Mouse (Mus musculus): ENCODE data around the gene P2rx6. TPM values are rescaled to one million over a fixed set of nuclear protein-coding genes. Genes with fewer than 3 reads are reported as not detected.

The P2rx6 gene
- polyA plus RNA-seq (2021; fragmentation: Nextera tagmentation): 1.1 and 1.3 TPM in 2 replicates
- long read RNA-seq, experiment 1, partial matches to known transcripts: 1 of 7 reads
- long read RNA-seq, experiment 1, other reads (novel, unspliced or antisense): 5 of 7 reads
- long read RNA-seq, experiment 2, partial matches to known transcripts: 0 of 1 reads
- long read RNA-seq, experiment 2, other reads (novel, unspliced or antisense): 0 of 1 reads

DNA sequence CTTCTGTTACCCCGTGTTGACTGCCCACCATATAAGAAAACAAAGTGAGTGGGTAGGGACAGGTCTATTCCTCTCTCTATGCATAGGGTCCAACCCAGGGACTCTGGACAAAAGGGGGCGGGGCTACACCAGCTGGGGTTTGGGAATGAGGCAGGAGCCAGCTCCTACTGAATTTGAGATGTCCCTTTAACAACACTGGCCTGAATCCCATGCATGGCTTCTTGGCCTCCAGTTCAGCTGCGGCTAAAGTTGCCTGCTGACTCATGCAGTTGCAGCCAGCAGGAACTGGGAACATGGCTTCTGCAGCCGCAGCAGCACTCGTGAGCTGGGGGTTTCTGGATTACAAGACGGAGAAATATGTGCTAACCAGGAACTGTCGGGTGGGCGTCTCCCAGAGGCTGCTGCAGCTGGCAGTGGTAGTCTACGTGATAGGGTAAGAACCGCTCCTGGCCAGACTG is at the start of gene P2rx6:
Gene P2rx6 (plus strand): TSS at position 135 of the 458 bp plus-strand sequence.

DNA sequence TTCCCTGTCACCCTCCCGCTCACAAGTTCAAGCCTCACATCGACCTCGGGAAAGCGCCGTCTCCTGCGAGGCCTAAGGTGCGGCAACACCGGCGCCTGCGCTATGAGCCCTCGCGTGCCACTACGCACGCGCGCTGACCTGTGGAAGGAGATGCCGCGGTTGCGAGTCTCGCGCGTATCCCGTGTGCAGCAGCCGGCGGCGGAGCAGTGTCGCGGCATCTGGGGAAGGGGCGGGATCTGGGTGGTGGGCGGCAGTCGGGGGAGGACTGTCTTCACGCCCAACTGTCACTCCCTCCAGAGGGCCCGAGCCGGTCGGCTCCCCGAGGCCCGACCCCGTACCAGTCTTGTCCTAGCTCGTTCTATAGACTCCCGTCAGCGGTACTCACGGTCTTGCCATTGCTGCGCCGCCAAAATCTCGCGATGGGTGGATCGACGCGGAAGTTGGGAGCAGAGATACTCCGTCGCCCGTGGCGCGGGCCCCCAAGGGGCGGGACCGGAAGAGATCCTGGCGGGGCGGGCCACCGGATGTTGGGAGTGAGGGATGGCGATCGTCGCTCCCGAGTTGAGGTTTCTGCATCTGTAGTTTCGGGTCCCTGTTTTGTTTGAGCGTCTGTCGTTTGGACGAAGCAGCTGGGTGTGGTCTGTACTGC is 30.9 kb upstream of the P2rx6 start, which contains the start of gene Thap7:
Gene Thap7 (minus strand): TSS at position 497 of the 649 bp plus-strand sequence.

DNA sequence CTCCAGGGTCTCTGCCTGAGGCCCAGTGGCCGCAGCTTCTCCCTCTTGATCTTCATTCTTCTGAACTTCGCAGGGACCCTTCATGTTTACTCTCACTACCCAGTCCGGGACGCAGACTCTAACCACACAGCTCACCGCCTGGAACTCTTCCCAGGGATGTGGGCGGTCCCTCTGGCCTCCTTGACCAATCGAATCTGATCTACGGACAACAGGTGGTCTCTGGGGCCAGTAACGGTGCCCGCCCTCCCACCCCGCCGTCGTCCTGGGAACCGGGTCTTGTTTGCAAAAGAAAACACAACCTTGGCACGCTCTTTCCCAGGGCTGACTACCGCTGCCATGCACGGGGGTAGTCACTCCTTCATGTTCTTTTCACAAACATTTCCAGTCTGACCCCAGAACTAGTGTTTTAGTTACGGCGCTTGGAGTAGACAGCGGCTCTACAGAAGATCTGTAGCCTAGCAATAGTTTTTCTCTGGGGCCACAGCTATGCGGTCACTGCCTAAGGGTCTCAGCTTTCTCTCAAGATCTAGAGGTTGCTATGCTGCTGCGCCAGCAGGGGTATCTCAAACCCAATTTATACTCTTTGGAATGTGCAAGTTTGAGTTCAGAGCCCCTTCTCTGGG is 446 bp upstream of the P2rx6 start, which contains the start of gene Lrrc74b:
Gene Lrrc74b (minus strand): TSS at position 120 of the 623 bp plus-strand sequence.

DNA sequence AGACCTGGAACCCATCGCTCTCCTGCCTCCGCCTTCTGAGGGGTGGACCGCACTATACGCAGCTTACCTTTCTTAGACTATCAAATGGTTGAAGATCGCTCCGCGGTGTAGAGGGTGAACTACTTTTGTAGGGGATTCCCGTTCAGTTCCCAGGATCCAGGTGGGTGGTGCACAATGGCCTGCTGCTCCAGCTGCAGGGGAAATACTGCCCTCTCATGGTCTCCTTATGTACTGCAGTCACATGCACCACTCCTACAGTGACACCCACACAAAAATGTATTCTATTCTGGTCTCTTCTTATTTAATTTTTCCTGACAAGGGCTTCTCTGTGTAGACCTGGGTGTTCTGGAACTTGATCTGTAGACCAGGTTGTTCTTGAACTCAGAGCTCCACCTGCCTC is 21.4 kb downstream of the P2rx6 start, which contains the start of gene Slc7a4:
Gene Slc7a4 (minus strand): TSS at position 151 of the 400 bp plus-strand sequence.

DNA sequence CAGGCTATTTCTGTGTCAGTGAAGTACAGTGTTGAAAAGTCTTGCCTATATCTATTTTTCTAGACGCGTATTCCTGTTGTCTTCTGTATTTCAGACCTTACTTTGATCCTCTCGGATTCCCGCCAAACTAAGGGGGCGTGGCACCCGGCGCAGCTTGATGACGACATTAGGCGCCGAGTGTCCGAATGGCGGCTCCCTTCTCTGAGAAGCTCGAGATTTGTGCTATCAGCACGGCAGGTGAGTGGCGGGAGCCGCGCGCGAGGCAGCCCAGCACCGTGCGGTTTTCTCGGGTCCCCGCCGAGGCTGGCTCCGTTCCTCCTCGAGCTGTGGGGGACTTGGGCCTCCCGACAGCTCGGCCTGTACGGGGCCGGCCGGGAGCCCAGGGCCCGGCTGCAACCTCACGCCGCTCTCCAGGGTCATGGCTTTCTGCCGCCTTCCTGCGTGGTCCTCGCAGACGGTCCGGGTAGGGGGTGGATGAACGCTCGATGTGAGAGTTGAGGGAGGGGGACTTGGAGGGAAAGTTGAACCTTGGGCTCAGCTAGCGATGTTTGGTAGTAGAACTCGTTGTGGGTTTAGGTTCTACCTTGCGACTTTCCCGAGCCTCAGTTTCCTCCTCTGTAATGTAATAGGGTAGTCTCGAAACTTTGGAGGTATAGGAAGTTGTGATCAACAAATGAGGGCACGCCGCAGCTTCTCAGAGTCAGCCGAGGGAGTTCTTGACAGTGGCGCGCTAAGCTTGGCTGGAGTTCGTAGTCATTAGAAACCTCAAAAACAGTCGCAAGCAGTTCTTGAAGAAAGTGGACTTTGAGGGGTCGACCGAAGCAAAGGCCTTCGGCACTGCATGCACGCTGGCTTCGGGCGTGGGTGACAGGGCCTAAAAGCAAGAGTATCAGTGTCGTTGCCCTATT is 57.8 kb downstream of the P2rx6 start, which contains the start of gene Smpd4:
Gene Smpd4 (plus strand): TSS at position 157 of the 908 bp plus-strand sequence.

Other genes starting within 250 kb of the P2rx6 start
- 4.2 and 4.4 TPM in 2 replicates for gene Serpind1, start 230.5 kb upstream of the P2rx6 start, polyA plus RNA-seq (2021; fragmentation: Nextera tagmentation)
- gene Snap29, start 155.9 kb upstream of the P2rx6 start, polyA plus RNA-seq (2021; fragmentation: Nextera tagmentation): 6.3 and 7.3 TPM in 2 replicates
- 75.4 and 78.1 TPM in 2 replicates for gene Pi4ka, start 155.6 kb upstream of the P2rx6 start, polyA plus RNA-seq (2021; fragmentation: Nextera tagmentation)
- gene Crkl, start 109.9 kb upstream of the P2rx6 start, polyA plus RNA-seq (2021; fragmentation: Nextera tagmentation): 19.6 and 24.1 TPM in 2 replicates
- gene Aifm3, start 72.3 kb upstream of the P2rx6 start, polyA plus RNA-seq (2021; fragmentation: Nextera tagmentation): 27.3 and 28.4 TPM in 2 replicates
- 92.7 and 137 TPM in 2 replicates for gene Lztr1, start 53.2 kb upstream of the P2rx6 start, polyA plus RNA-seq (2021; fragmentation: Nextera tagmentation)
- gene Thap7, start 30.7 kb upstream of the P2rx6 start, polyA plus RNA-seq (2021; fragmentation: Nextera tagmentation): 58.8 and 69.2 TPM in 2 replicates
- 0.68 and 1.0 TPM in 2 replicates for gene Lrrc74b, start 638 bp upstream of the P2rx6 start, polyA plus RNA-seq (2021; fragmentation: Nextera tagmentation)
- 61.6 and 101 TPM in 2 replicates for gene Slc7a4, start 21.3 kb downstream of the P2rx6 start, polyA plus RNA-seq (2021; fragmentation: Nextera tagmentation)
- 9.7 and 13.4 TPM in 2 replicates for gene Smpd4, start 57.5 kb downstream of the P2rx6 start, polyA plus RNA-seq (2021; fragmentation: Nextera tagmentation)
- gene Ccdc74a, start 84.6 kb downstream of the P2rx6 start, polyA plus RNA-seq (2021; fragmentation: Nextera tagmentation): 9.0 and 30.9 TPM in 2 replicates
- 38.4 and 54.4 TPM in 2 replicates for gene Med15, start 171.0 kb downstream of the P2rx6 start, polyA plus RNA-seq (2021; fragmentation: Nextera tagmentation)
- gene Klhl22, start 197.7 kb downstream of the P2rx6 start, polyA plus RNA-seq (2021; fragmentation: Nextera tagmentation): 75.3 and 87.1 TPM in 2 replicates
- gene Scarf2, start 235.4 kb downstream of the P2rx6 start, polyA plus RNA-seq (2021; fragmentation: Nextera tagmentation): 0.36 and 1.6 TPM in 2 replicates

All from left cerebral cortex, adult 6 months (tissue).